Mouse (Mus musculus) macrophage (primary cell): ENCODE results near the gene Emb. TPM values are rescaled to one million over a fixed set of nuclear protein-coding genes. Genes with fewer than 3 reads are reported as not detected.

Experiments
- H3K27ac ChIP-seq: fragments of 350-480 bp; formaldehyde crosslinking; 2 replicates; pipeline ENCODE4 v1.9.0; 2021
- H3K36me3 ChIP-seq: fragments of 350-480 bp; formaldehyde crosslinking; 2 replicates; pipeline ENCODE4 v1.9.0; 2021; ENCODE audit errors: inconsistent target
- H3K4me3 ChIP-seq: fragments of 350-480 bp; formaldehyde crosslinking; 2 replicates; pipeline ENCODE4 v1.9.0; 2021; ENCODE audit errors: inconsistent target
- H3K79me2 ChIP-seq: fragments of 350-480 bp; formaldehyde crosslinking; 2 replicates; pipeline ENCODE4 v1.9.0; 2021; ENCODE audit errors: inconsistent target
- WGBS: methylation state at CpG from one replicate; pipeline ENCODE4 v1.1.7; 2026; ENCODE audit warnings: inconsistent platforms; ENCODE audit not compliant: missing documents; 5-methylcytosine and 5-hydroxymethylcytosine counted together
- polyA plus RNA-seq: library from polyadenylated mRNA; stranded (reverse); fragments of 250-400 nt; gene quantifications from 3 replicates; pipeline ENCODE4 v1.2.4, GENCODE M21; 2018; ENCODE audit warnings: inconsistent platforms

Gene Emb
- polyA plus RNA-seq, 1 experiment from 2014 or later = 124 TPM

GRCm38 (mm10) chr13:117235530-117236212 is 27.3 kb downstream of the Emb start:
- peaks cover 75% of the 10 kb centered on the region for H3K79me2 ChIP-seq
- no peak overlapping the region for H3K27ac ChIP-seq
- H3K4me3 ChIP-seq = no peak overlapping the region
- H3K36me3 ChIP-seq = no peaks in the 10 kb centered on the region
- WGBS = 38% methylated on average over 11 of the region's 11 CpGs

- Histone ChIP-seq H3K36me3 (no peaks in the 10 kb centered on the region), H3K79me2 (peaks cover 69% of the 10 kb centered on the region), H3K27ac (peak overlapping the region; percentile 52), H3K4me3 (no peak overlapping the region)
- 3% methylated on average over 4 of the region's 4 CpGs for WGBS
Observed at GRCm38 (mm10) chr13:117237111-117237510, 28.8 kb downstream of the Emb start.

DNA sequence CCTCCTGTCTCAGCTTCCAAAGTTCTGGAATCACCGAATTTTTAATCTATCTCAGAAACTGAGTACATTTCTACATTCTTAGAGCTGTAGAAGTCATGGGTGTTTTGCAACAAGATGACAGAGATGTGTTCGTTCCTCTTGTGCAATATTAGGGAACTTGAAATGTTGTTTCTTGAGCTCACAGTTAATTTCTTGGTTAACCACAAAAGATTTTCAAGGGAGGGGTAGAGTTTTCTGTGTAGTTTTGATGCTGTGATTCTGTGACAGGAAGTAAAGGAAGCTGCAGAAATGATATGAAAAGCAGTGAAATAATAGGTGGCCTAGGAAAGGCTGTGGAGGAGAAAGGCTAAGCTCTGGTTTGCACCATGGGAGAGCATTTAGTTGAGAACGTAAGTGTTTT is 33.7 kb downstream of the Emb start:
- H3K27ac ChIP-seq = peak overlapping the region; percentile 88
- WGBS = 3% methylated on average over 3 of the region's 3 CpGs
- peak overlapping the region; percentile 15; the same call in 1 of the 2 replicates for H3K4me3 ChIP-seq
- H3K36me3 ChIP-seq = no peaks in the 10 kb centered on the region
- H3K79me2 ChIP-seq = peaks cover 84% of the 10 kb centered on the region

GRCm38 (mm10) chr13:117242621-117243020 is 34.3 kb downstream of the Emb start:
- Histone ChIP-seq H3K4me3 (peak overlapping the region; percentile 15; the same call in 1 of the 2 replicates), H3K79me2 (peaks cover 89% of the 10 kb centered on the region), H3K36me3 (no peaks in the 10 kb centered on the region), H3K27ac (peak overlapping the region; percentile 88)
- 37% methylated on average over 5 of the region's 5 CpGs for WGBS

GRCm38 (mm10) chr13:117260704-117261103 is 52.4 kb downstream of the Emb start:
- 27% methylated on average over 4 of the region's 4 CpGs for WGBS
- H3K27ac ChIP-seq = no peak overlapping the region
- H3K36me3 ChIP-seq = peaks cover 5% of the 10 kb centered on the region; the same call in 1 of the 2 replicates

GRCm38 (mm10) chr13:117266156-117266555 is 57.8 kb downstream of the Emb start:
- peaks cover 33% of the 10 kb centered on the region for H3K36me3 ChIP-seq
- no peak overlapping the region for H3K4me3 ChIP-seq
- no peak overlapping the region for H3K27ac ChIP-seq
- H3K79me2 ChIP-seq = no peaks in the 10 kb centered on the region
- WGBS = 81% methylated on average over 2 of the region's 2 CpGs

More at GRCm38 (mm10) chr13:117260704-117261103, 52.4 kb downstream of the Emb start:
- Histone ChIP-seq H3K79me2 (no peaks in the 10 kb centered on the region), H3K4me3 (no peak overlapping the region)

- peaks cover 51% of the 10 kb centered on the region for H3K36me3 ChIP-seq
- no peak overlapping the region for H3K4me3 ChIP-seq
- no peak overlapping the region for H3K27ac ChIP-seq
- WGBS = 94% methylated on average over 14 of the region's 14 CpGs
- H3K79me2 ChIP-seq = no peaks in the 10 kb centered on the region
Observed at GRCm38 (mm10) chr13:117267963-117268362, 59.6 kb downstream of the Emb start.

DNA sequence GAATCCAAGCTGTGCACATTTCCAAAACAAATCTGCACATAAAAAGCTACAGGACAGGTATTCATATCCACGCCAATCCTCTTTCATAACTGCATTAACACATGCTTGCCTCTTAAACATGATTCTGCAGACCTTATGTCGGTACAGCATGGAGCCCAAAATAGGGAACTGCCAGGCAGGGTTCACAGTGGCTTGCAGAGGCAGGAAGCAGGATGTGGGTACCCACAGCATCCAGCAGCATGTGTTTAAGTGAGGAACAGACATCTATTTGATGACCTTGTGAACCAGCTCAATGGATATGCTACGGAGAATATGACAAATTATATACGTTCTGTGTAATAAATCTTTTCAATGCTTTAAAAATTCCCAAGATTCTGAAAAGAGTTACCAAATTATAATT is 75.7 kb downstream of the Emb start:
- WGBS = 2% methylated on average over 4 of the region's 4 CpGs
- Histone ChIP-seq H3K36me3 (no peaks in the 10 kb centered on the region), H3K27ac (peak overlapping the region; percentile 24; the same call in 1 of the 2 replicates), H3K79me2 (no peaks in the 10 kb centered on the region), H3K4me3 (no peak overlapping the region)

DNA sequence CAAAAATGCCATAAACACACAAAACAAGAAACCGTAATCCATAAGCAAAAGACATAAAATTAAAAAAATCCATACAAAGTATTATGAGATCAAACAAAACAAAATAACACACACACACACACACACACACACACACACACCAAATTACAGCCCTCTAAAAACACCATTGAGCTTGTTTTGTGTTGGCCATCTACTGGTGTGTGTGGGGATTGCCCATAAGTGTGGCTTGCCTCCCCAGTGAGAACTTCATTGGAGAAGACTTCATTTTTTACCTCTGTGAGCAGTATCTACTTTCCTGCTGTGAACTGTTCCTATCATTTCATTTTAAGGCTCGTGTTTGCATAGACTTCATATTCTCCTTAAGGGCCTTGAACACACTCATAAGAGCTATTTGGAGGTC is 78.6 kb downstream of the Emb start:
- WGBS = 100% methylated on average over 1 of the region's 2 CpGs
- no peaks in the 10 kb centered on the region for H3K36me3 ChIP-seq
- H3K27ac ChIP-seq = no peak overlapping the region
- no peak overlapping the region for H3K4me3 ChIP-seq
- no peaks in the 10 kb centered on the region for H3K79me2 ChIP-seq

DNA sequence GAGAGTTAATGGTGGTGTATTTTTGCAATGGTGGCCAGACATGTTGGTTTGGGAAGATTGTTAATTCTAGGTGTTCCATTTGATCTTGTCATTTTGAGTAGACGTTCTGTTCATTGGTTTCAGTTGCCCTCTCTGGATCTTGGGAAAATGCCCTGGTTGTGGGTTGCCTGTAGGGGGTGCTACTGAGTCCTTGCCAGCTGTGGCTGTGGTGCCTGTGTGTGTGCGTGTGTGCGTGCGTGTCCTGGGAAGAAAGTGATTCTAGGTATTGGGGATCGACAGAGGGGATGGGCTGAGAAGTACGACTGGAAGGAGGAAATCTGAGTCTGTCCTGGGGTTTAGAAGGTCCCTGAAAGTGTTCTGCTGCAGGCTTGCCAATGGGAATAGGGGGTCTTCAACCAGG is 79.1 kb downstream of the Emb start:
- no peaks in the 10 kb centered on the region for H3K36me3 ChIP-seq
- H3K4me3 ChIP-seq = no peak overlapping the region
- H3K79me2 ChIP-seq = no peaks in the 10 kb centered on the region
- WGBS = 93% methylated on average over 6 of the region's 6 CpGs
- H3K27ac ChIP-seq = no peak overlapping the region

- no peaks in the 10 kb centered on the region for H3K79me2 ChIP-seq
- no peaks in the 10 kb centered on the region for H3K36me3 ChIP-seq
- H3K27ac ChIP-seq = no peak overlapping the region
- no peak overlapping the region for H3K4me3 ChIP-seq
- 33% methylated on average over 17 of the region's 17 CpGs for WGBS
Observed at GRCm38 (mm10) chr13:117289494-117290270, 81.3 kb downstream of the Emb start.

- no peak overlapping the region for H3K4me3 ChIP-seq
- 27% methylated on average over 24 of the region's 24 CpGs for WGBS
- no peak overlapping the region for H3K27ac ChIP-seq
- no peaks in the 10 kb centered on the region for H3K36me3 ChIP-seq
- no peaks in the 10 kb centered on the region for H3K79me2 ChIP-seq
Observed at GRCm38 (mm10) chr13:117311446-117312225, 103.3 kb downstream of the Emb start.
